Mouse (Mus musculus): ENCODE measurements around the gene Mapk8ip3.

Gene Mapk8ip3

DNA sequence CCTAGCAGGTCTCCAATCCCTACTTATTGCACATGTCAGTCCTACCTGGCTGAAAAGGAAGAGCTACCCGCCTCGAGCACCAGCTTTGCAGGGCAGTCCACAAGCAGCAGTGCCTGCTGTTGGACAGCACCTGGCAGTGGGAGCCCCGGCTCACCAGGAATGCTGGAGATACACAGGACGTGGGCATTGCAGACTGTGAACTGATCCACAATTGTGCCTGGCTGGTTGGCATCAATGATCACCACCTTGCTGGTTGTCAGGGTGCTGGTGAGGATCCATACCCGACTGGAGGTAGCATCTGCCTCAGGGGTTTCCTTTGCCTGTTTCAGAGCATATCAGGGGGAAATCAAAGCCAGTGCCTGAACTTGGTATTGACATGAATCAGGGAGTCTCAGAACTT is 34.7 kb downstream of the Mapk8ip3 start:
- no peak for DNase-seq (ENCODE audit: extremely low read depth, low read depth)

DNA sequence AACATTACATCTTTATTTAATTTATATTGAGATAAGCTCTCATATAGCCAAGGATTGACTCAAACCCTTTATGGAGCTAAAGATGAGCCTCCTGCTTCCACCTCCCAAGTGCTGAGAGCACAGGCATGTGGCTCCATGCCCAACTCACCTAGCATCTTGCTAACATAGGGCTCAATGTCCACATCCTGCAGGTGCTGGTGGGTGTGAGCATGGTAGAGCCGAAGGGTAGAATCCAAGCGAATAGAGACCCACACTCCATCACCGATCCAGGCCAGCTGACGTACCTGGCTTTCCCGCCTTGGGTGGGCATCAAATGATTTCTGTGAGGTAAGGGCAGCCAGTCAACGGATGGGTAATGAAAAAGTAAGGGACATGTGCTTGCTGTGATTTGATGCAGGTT is 36.8 kb downstream of the Mapk8ip3 start:
- DNase-seq (ENCODE audit: extremely low read depth, low read depth), result no peak

DNA sequence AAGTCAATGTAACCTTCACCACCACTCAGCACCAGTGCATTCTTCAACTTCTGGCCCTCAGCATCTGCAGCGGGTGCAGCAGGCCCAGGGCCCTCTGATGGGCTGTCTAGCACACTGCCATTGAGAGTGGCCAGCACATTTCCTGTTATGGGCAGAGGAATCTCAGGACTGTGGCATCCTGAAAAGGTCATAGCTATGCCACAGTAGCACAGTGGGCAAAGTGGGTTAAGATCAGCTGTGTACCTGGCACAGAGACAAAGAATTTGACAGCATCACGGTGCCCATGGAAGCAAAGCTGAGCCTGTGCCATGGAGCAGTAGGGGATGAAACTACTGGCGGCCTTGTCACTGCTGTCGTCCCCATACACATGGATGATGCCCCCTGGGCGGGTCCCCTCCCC is 37.6 kb downstream of the Mapk8ip3 start:
- DNase-seq (ENCODE audit: extremely low read depth, low read depth), result no peak

DNA sequence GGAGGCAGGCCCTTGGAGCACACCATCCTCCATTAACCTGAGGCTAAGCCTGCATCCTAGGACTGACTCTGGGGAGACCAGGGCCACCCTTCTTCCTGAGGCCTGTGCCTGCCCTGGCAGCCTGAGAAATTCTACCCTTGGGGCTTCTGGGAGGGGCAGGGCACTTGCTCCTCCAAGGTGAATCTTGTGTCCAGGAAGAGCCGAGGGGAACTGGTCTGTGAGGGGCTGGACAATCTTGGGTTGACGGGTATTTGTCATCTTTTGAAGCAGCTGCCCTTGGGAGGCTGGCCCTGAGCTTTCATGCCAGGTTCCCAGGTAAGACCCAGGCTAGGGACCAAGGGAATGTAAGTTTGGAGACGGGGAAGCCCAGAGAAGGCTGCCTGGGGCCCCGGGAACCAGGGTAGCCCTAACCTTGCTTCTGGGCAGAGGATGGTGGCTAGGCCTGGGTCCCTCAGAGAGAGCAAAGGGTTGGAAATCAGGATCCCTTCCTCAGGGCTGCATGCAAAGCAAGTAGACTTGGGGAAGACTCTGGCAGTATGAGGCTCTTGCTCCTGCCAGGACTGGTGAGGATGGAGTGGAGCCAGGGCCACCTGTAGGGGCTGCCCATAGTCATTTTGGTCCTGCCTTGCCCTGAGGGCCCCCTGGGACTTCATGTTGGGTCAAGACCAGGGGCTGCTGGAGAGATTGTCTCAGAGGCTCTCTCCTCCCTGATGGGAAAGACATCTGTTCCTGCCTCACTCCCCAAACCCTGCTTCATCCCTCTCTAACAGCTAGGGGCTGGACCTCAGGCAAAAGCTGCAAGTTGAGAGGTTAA is 38.5 kb downstream of the Mapk8ip3 start:
- DNase-seq (ENCODE audit: extremely low read depth, low read depth), result no peak

DNA sequence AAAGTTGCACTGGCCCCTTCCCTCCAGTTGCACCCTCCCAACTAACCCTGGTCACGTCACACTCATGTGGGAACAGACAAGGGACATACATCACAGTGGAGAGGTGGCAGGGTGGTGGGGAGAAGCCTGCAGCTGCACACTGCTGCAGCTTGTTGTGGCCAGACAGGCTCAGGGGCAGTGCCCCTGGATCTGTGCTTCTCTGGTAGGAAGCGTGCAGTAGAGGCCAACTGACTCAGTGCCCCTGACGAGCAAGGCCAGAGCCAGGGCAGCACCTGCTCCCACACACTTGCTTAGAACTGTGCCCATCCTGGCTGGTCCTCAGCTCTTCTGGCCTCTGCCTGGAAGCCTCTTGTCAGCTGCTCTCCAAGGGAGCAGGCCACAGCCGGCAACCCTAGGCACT is 39.2 kb downstream of the Mapk8ip3 start:
- no peak for DNase-seq (ENCODE audit: extremely low read depth, low read depth)

DNA sequence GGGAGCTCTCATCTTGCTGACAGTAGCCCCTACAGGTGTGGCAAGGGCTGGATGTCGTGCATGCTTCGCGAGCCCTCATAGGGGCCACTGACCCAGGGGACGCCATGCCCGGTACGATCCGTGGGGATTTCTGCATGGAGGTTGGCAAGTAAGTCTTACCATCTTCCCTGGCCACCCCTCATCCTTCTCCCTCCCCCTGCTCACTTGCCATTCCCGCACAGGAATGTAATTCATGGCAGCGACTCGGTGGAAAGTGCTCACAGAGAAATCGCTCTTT is 39.8 kb downstream of the Mapk8ip3 start:
- no peak for DNase-seq (ENCODE audit: extremely low read depth, low read depth)

DNA sequence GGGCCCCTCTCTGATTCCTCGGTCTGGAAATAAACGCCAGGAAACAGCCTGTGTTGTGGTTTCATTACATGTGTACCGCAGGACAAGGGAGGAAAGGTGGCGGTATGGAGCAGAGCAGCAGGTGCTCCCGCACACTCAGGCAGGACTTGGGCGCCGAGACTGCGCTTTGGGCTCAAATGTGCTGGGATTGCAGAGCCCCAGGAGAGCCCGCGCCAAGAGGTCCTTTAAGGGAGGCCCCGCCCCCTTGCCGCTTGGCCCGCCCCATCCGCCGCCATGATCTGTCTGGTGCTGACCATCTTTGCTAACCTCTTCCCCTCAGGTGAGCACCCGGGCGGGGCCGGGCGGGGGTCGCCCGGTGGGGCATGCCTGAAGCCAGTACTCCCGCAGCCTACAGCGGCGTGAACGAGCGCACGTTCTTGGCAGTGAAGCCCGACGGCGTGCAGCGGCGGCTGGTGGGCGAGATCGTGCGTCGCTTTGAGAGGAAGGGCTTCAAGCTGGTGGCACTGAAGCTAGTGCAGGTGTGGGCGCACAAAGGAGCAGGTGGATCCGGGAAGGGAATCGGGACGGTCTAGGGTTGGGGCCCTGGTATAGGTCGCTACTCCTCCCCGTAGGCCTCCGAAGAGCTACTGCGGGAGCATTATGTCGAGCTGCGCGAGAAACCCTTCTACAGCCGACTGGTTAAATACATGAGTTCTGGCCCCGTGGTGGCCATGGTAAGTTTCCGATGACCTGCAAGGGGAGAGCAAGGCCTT is 40.4 kb downstream of the Mapk8ip3 start, which contains the start of gene Nme3:
Gene Nme3, plus strand, starts transcription at position 260 of the 752 bp plus-strand sequence.
- DNase-seq (ENCODE audit: extremely low read depth, low read depth), result no peak

DNA sequence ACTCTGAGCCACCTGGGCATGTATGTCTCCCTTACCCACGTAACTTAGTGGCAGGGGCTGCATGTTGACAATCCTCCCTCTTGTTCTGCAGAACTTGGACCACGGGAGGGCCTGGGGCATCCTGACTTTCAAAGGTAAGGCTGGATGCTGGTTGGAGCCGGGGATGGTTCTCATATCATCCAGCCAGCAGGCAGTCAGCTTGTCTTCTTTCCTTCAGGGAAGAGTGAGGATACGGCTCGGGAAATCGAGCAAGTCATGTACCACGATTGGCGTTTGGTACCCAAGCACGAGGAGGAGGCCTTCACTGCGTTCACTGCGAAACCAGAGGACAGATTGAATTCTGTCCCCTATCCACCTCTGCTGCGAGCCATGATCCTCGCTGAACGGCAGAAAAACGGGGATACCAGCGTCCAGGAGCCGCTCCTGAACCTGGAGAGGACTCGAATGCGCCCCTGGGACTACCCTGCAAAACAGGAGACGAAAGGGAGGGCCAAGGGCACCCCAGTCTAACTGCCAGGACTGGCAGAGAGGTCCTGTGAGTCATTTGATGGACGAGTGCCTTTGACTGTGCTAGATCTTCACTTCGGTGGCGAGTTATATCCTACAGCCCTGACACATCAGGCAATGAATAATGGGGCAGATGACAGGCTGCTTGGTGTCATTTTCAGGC is 41.1 kb downstream of the Mapk8ip3 start:
- DNase-seq (ENCODE audit: extremely low read depth, low read depth), result no peak

DNA sequence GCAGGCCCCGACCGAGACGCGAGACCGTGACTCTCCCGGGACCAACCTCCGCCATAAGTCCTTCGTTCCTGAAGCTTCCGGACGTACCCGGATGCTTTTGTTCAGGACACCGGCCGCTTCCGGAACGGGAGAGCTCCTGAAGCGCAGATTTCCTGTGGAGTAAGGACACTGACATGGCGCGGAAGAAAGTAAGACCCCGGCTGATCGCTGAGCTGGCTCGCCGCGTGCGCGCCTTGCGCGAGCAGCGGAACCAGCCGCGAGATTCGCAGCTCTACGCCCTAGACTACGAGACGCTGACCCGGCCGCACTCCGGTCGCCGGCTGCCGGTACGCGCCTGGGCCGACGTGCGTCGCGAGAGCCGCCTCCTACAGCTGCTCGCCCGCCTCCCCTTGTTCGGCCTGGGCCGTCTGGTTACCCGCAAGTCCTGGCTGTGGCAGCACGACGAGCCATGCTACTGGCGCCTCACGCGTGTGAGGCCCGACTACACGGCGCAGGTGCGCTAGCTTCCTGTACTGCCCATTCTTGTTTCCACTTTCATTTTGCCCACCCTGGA is 41.7 kb downstream of the Mapk8ip3 start, which contains the start of the genes Eme2 and Mrps34:
Gene Eme2, minus strand, starts transcription at position 93 of the 553 bp plus-strand sequence.
Gene Mrps34, plus strand, starts transcription at position 122 of the 553 bp plus-strand sequence.
- DNase-seq (ENCODE audit: extremely low read depth, low read depth), result peak; percentile 81

DNA sequence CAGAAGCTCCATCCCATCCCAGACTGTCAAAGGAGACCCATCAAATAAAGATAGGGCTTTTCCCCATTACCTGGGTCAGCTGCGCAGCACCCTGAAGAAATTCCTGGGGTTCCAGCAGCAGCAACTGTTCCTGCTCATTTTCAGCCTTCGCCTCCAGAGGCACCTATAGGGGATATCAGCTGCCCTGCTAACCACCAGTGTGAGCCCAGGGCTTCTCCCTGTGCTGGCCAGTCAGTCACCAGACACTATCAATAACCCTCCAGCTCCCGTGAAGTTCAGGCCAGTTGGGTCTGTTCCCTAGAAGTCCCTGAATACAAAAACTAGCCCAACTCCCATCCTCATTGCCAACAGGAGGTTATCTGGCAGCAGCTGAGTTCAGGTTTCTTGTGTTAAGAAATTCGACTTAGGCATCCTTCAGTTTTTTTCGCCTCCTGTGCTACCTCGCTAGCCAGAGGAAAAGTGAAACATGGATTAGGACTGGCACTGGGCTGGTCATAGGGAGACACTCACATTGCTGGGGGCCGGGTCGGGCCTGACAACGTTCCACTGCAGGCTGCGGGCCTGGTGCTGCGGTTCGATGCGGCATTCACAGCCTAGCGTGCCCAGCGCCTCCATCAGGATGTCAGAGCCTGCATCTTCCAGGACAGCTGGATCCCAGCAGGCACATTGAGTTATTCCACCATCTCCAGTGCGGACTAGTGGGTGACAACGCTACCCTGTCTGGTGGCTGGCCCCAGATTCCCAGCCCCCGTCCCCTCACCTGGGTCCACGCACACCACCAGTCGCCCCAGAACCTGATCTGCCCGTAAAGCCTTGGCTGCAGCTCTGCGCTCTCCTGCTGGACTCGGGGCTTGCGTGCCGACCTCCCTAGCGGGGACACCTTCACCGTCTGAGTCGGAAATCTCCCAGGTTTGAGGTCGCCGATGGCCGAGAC is 42.4 kb downstream of the Mapk8ip3 start:
- no peak for DNase-seq (ENCODE audit: extremely low read depth, low read depth)

DNA sequence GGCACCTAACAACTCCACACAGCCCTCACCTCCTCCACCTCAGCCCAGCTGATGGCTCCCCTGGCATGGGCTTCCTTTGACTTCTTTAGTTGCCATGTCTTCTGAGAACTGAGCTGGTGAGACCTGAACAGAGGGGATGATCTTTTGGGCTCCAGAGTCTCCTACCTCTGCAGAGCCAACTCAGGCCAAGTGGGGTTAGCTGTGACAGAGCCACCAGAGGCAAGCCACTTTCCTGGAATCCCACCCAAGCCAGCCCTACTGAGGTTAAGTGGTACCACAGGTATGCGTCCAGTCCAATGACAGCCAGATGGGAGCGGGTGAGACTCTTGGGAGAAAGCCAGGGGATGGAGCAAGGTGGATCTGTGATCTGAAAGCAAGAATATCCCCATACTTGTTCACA is 43.5 kb downstream of the Mapk8ip3 start:
- no peak for DNase-seq (ENCODE audit: extremely low read depth, low read depth)

DNA sequence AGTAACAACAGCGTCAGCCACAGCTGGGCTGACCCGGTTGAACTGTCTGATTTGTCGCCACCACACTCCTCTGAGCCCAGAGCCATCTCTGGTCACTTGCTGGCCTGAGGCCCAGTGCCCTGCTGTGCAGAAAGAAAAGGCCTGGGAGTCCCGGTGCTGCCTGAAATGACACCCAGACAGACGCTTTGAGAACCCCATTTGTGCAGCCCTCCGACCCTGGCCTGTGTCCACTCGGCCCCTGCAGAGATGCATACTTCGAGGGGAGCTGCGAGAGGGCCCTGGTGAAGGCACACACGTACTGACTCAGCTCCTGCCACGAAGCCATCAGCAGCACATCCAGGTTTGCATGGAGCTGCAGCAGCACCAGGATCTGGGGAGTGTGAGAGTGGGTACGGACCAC is 44.0 kb downstream of the Mapk8ip3 start:
- DNase-seq (ENCODE audit: extremely low read depth, low read depth), result no peak

DNA sequence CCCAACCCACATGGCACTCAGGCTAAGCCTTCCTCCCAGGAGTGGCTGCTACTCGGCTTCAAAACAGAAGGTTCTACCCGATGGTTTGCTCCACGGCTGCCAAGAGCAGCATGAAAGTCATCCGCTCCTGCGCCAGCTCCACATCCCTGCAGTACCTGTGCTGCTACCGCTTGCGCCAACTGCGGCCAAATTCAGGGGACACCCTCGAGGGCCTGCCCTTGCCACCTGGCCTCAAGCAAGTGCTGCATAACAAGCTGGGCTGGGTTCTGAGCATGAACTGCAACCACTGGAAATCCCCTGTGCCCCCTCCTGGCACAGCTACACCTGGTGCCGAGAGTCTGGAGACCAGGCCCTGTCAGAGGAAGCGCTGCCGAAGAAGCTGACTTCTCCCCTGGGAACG is 45.5 kb downstream of the Mapk8ip3 start:
- no peak for DNase-seq (ENCODE audit: extremely low read depth, low read depth)

DNA sequence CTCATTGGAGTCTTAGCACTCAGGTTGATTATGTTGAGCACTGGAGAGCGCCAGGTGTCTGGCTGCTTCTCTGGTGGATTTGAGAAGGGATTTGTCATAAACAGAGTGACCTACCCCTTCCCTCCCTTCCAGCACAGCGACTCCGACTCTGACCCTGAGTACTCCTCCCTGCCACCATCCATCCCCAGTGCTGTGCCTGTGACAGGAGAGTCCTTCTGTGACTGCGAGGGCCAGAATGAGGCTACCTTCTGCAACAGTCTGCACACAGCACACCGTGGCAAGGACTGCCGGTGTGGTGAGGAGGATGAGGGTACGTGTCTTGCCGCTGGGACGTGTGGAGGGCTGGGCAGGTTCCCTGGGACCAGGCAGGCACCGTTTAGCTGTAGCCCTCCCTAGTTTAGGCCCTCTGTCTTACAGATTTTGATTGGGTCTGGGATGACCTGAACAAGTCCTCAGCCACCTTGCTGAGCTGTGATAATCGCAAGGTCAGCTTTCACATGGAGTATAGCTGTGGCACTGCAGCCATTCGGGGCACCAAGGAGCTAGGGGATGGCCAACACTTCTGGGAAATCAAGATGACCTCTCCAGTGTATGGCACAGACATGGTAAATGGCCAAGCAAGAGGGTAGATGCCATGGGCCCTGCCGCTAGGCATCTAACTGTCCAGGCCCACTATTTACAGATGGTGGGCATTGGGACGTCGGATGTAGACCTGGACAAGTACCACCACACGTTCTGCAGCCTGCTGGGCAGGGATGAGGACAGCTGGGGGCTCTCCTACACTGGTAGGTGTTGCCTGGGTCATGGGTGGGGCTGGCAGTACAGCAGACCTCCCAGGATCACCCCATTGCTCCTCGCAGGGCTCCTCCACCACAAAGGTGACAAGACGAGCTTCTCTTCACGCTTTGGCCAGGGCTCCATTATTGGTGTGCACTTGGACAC is 46.4 kb downstream of the Mapk8ip3 start:
- DNase-seq (ENCODE audit: extremely low read depth, low read depth), result no peak

DNA sequence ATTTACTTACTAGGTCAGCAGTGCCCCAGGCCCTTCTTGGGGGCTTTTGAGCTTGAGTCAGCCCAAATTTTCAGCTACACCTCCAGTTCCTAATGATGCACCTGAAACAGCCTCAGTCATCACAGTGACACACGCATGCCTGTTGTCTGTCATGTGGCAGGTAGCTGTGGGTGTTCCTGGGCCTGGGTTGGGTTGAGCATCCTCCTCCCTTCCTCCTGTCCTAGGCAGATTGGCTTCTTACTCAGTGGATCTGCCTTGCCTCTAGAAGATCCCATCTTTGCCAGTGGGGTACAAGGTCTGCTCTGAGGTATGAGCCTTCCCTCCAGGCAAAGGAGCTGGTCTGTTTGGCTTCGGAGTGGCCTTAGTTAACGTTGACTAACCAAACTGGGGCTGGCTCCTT is 47.9 kb downstream of the Mapk8ip3 start:
- DNase-seq (ENCODE audit: extremely low read depth, low read depth), result no peak

DNA sequence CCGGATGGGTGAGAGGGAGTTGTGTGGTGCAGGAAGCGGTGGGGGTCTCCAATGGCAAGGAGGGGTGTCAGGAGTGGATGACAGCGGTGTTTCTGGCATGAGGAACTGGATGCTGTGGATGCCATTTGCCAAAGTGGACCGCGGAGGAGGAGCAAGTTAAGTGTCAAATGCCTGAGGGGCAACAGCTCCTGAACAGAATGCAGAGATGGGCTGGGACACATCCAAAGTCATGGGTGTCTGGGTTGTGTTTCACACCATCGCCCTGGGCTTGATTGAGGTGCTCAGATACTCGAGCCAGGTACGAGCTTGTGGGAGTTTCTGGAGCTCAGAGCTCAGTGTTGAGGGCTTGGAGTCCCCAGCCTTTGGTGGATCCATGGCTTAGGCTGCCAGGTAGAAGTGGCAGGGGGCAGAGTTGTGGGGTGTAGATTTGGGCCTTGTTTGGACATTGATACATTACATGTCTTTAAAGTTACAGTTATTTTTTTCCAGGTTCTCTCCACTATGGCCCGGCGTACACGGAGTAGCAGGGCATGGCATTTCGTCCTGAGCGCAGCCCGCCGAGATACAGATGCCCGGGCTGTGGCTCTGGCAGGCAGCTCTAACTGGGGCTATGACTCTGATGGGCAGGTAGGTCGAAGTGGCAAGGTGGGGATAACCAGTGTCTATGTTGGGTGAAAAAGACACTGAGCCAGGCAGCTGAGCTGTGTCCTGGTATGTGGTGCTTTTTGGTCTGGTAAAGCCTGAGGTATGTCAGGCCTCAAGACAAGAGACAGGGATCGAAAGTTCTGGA is 49.3 kb downstream of the Mapk8ip3 start:
- DNase-seq (ENCODE audit: extremely low read depth, low read depth), result no peak

DNA sequence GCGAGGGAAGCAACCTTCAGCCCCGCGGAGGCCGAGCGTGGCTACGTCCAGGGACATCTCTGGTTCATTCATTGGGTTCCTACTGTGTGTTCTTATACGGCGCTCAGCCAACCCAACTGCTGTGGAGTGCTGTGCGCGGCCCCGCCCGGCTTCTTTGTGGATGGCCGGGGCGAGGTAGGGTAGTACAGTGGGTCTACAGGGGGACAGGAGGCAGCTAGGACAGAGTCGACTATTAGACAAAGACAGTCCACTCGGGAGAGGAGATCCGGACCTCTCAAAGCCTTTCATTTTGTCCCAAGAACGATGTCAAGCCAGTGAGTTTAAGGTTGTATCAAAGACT is 49.9 kb downstream of the Mapk8ip3 start:
- DNase-seq (ENCODE audit: extremely low read depth, low read depth), result no peak

DNA sequence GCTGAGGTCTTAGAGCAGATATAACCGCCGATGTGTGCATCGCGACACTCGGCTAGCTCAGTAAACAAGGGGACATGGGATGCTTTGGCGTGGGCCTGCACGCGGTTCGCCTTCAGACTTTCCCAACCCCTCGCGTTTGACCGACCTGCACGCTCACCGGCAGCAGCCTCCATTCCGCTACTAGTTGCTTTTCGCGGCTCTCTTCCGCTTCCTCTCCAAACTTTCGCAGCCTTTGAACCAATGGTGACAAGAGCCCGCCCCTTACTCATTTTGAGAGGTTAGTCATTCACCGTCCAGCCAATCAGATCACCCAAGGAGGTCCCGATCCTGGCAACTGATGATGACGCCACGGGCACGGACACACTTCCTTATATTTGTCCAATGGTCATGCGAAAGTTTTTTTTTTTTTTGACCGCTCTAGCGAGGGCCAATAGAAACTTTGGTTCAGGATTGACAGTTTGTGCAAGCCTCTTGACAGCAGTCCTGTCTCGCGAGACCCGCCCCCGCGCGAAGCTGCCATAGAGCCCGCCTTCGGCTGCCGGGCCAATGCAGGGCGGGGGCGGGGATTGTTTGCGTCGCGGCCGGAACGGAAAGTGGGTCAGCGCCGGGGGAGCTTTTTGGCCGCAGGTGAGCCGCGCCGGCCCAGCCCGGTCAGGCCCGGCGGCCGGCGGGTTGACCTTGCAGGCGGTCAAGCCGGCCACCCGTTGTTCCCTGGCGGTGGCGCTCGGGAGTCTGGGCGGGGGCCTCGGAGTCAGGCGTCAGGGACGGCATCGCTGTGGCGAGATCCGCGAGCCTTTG is 50.4 kb downstream of the Mapk8ip3 start, which contains the start of the genes Nubp2 and Spsb3:
Gene Nubp2, minus strand, starts transcription at position 216 of the 798 bp plus-strand sequence.
Gene Spsb3, plus strand, starts transcription at position 510 of the 798 bp plus-strand sequence.
- peak; percentile 100 for DNase-seq (ENCODE audit: extremely low read depth, low read depth)
